Mouse (Mus musculus): ENCODE measurements around the gene Gimap1.

- TF ChIP-seq CTCF (IDR thresholded peaks at IDR 0.05; ENCODE audit: low read depth) (no peak), EP300 (IDR thresholded peaks at IDR 0.05; ENCODE audit: low read depth) (no peak)
Measured at GRCm38 (mm10) chr6:48787867-48788266, 49.0 kb downstream of the Gimap1 start.

Data from liver, embryonic 14.5 days (tissue).